Mouse (Mus musculus) CD4-positive helper T cell, adult 2 months (primary cell): ENCODE data around the gene Serpinf2.
A peak's percentile ranks its signal among the peaks of the same experiment; 100 is the strongest.

Source experiments
- DNase-seq: peaks from one replicate; pipeline ENCODE4 v3.0.0-alpha.2; 2012; ENCODE audit warnings: low read depth, missing footprints, low spot score

Gene Serpinf2

GRCm38 (mm10) chr11:75431307-75431706, 8.1 kb downstream of the Serpinf2 start:
- DNase-seq, result no peak

GRCm38 (mm10) chr11:75429019-75429705, 10.2 kb downstream of the Serpinf2 start:
- peak; percentile 68 for DNase-seq

GRCm38 (mm10) chr11:75424459-75424858, 14.9 kb downstream of the Serpinf2 start:
- no peak for DNase-seq

- no peak for DNase-seq
Measured at GRCm38 (mm10) chr11:75424033-75424432, 15.4 kb downstream of the Serpinf2 start.

- no peak for DNase-seq
Measured at GRCm38 (mm10) chr11:75423091-75423490, 16.3 kb downstream of the Serpinf2 start.

- DNase-seq, result no peak
Measured at GRCm38 (mm10) chr11:75422013-75422792, 17.2 kb downstream of the Serpinf2 start, which contains the start of gene Serpinf1. Serpinf1 (minus strand) TSS chr11:75422701.

- no peak for DNase-seq
Measured at GRCm38 (mm10) chr11:75421375-75422012, 17.9 kb downstream of the Serpinf2 start.

GRCm38 (mm10) chr11:75420810-75421374, 18.5 kb downstream of the Serpinf2 start:
- DNase-seq, result no peak

GRCm38 (mm10) chr11:75420037-75420436, 19.4 kb downstream of the Serpinf2 start:
- no peak for DNase-seq

GRCm38 (mm10) chr11:75415994-75416393, 23.4 kb downstream of the Serpinf2 start:
- peak; percentile 17 for DNase-seq

GRCm38 (mm10) chr11:75415096-75415495, 24.3 kb downstream of the Serpinf2 start:
- DNase-seq, result peak; percentile 39

- no peak for DNase-seq
Measured at GRCm38 (mm10) chr11:75410591-75410990, 28.8 kb downstream of the Serpinf2 start.

GRCm38 (mm10) chr11:75409679-75410575, 29.5 kb downstream of the Serpinf2 start:
- peak; percentile 54 for DNase-seq

GRCm38 (mm10) chr11:75406865-75407264, 32.5 kb downstream of the Serpinf2 start:
- peak; percentile 58 for DNase-seq

- DNase-seq, result no peak
Measured at GRCm38 (mm10) chr11:75406104-75406503, 33.3 kb downstream of the Serpinf2 start.

- DNase-seq, result no peak
Measured at GRCm38 (mm10) chr11:75404801-75405200, 34.6 kb downstream of the Serpinf2 start.

GRCm38 (mm10) chr11:75403301-75404052, 35.9 kb downstream of the Serpinf2 start:
- no peak for DNase-seq

GRCm38 (mm10) chr11:75402271-75402690, 37.1 kb downstream of the Serpinf2 start:
- peak; percentile 44 for DNase-seq

GRCm38 (mm10) chr11:75400099-75400498, 39.3 kb downstream of the Serpinf2 start:
- DNase-seq, result no peak

- no peak for DNase-seq
Measured at GRCm38 (mm10) chr11:75399411-75399841, 40.0 kb downstream of the Serpinf2 start.
